Mouse (Mus musculus): ENCODE measurements around the gene Olfr691. TPM values are rescaled to one million over a fixed set of nuclear protein-coding genes. Genes with fewer than 3 reads are reported as not detected.
"Not testable (repeated sequence)": the region's sequence is repeated elsewhere in the genome, so short reads cannot be mapped to it uniquely, and the experiment has no call there.

Olfr691 gene
- polyA plus RNA-seq (2016; fragmentation: Nextera tagmentation; extraction: Ambion mirVana), result 0.14 TPM in 1 of 2 replicates, not detected in the other

GRCm38 (mm10) chr7:105342170-105342569, at the start of gene Olfr691:
Gene Olfr691, minus strand, starts transcription at chr7:105342270.
- Histone ChIP-seq H3K4me3 (no peak within 1 kb of the TSS), H3K27me3 (ENCODE audit: insufficient read depth, poor library complexity, severe bottlenecking) (no peaks in the 10 kb centered on the region), H3K27ac (no peak within 1 kb of the TSS), H3K9me3 (no peaks in the 10 kb centered on the region), H3K4me1 (no peaks in the 10 kb centered on the region), H3K36me3 (no peaks in the 10 kb centered on the region)
- WGBS, result 47% methylated on average over 1 of the region's 1 CpGs
- no peak for DNase-seq (ENCODE audit: low spot score)

DNA sequence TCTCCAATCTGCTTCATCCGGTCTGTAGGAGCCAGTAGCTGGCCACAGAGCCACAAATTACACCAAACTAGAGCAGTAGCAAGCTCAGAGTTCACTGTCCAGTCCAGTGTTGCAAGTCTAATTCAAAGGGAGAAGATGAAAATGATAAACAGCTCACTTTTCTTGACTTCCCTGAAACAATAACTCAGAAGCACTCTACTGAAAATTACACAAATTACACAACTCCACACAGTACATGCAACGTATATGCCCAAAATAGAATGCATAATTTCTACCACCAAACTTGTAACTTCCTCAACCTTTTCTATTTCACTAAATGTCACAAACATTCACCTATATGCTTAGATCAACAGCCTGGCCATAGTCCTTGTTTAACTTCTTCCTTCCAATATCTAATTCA, 48.2 kb upstream of the Olfr691 start:
- Histone ChIP-seq H3K4me1 (no peaks in the 10 kb centered on the region), H3K4me3 (no peak overlapping the region), H3K36me3 (peaks cover 46% of the 10 kb centered on the region), H3K27me3 (ENCODE audit: insufficient read depth, poor library complexity, severe bottlenecking) (no peaks in the 10 kb centered on the region), H3K27ac (no peak overlapping the region), H3K9me3 (no peaks in the 10 kb centered on the region)
- no peak for DNase-seq (ENCODE audit: low spot score)
- 90% methylated on average over 2 of the region's 2 CpGs for WGBS

DNA sequence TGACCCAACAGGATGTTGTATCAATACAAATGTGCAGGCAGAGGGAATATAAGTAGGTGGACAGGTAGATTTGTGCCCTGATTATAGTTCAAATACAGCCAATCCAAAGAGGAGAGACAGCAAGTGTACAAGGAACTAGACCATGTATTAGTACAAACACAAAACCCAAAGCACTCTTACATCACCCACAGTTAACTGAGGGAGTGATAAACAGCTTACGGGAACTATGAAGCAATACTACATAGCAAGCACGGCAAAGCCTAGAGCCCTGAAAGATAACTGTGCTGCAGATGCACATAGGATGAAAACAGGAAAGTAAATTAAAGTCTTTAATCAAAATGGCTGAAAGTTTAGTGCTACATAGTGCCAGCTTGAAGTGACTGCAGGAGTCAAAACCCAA, 45.6 kb upstream of the Olfr691 start:
- no peaks in the 10 kb centered on the region for H3K27me3 ChIP-seq (ENCODE audit: insufficient read depth, poor library complexity, severe bottlenecking)
- H3K4me1 ChIP-seq, result no peaks in the 10 kb centered on the region
- WGBS, result 100% methylated on average over 2 of the region's 2 CpGs
- no peak overlapping the region for H3K4me3 ChIP-seq
- H3K27ac ChIP-seq, result no peak overlapping the region
- peaks cover 71% of the 10 kb centered on the region for H3K36me3 ChIP-seq
- no peak for DNase-seq (ENCODE audit: low spot score)
- no peaks in the 10 kb centered on the region for H3K9me3 ChIP-seq

- no peak for DNase-seq (ENCODE audit: low spot score)
- Histone ChIP-seq H3K4me1 (no peaks in the 10 kb centered on the region), H3K27me3 (ENCODE audit: insufficient read depth, poor library complexity, severe bottlenecking) (no peaks in the 10 kb centered on the region), H3K36me3 (peaks cover 76% of the 10 kb centered on the region), H3K27ac (no peak overlapping the region), H3K4me3 (no peak overlapping the region), H3K9me3 (no peaks in the 10 kb centered on the region)
- 95% methylated on average over 3 of the region's 3 CpGs for WGBS
Measured at GRCm38 (mm10) chr7:105380329-105380728, 38.3 kb upstream of the Olfr691 start.

GRCm38 (mm10) chr7:105374866-105375265, 32.8 kb upstream of the Olfr691 start, which contains the start of gene Gm5901:
Gene Gm5901, plus strand, starts transcription at chr7:105375038.
- Histone ChIP-seq H3K27ac (no peak within 1 kb of the TSS), H3K9me3 (no peaks in the 10 kb centered on the region), H3K4me1 (no peaks in the 10 kb centered on the region), H3K4me3 (no peak within 1 kb of the TSS), H3K27me3 (ENCODE audit: insufficient read depth, poor library complexity, severe bottlenecking) (no peaks in the 10 kb centered on the region), H3K36me3 (peaks cover 43% of the 10 kb centered on the region)
- DNase-seq (ENCODE audit: low spot score), result no peak
- WGBS, result 68% methylated on average over 1 of the region's 1 CpGs

GRCm38 (mm10) chr7:105373976-105374375, 31.9 kb upstream of the Olfr691 start:
- H3K4me3 ChIP-seq, result no peak overlapping the region
- WGBS, result 96% methylated on average over 3 of the region's 3 CpGs

GRCm38 (mm10) chr7:105373509-105373908, 31.4 kb upstream of the Olfr691 start:
- Histone ChIP-seq H3K36me3 (peaks cover 29% of the 10 kb centered on the region), H3K27me3 (ENCODE audit: insufficient read depth, poor library complexity, severe bottlenecking) (no peaks in the 10 kb centered on the region), H3K9me3 (no peaks in the 10 kb centered on the region), H3K27ac (no peak overlapping the region), H3K4me1 (no peaks in the 10 kb centered on the region), H3K4me3 (no peak overlapping the region)
- 61% methylated on average over 4 of the region's 4 CpGs for WGBS
- DNase-seq (ENCODE audit: low spot score), result no peak

More at GRCm38 (mm10) chr7:105373976-105374375, 31.9 kb upstream of the Olfr691 start:
- DNase-seq (ENCODE audit: low spot score), result no peak
- Histone ChIP-seq H3K27ac (no peak overlapping the region), H3K9me3 (no peaks in the 10 kb centered on the region), H3K4me1 (no peaks in the 10 kb centered on the region), H3K27me3 (ENCODE audit: insufficient read depth, poor library complexity, severe bottlenecking) (no peaks in the 10 kb centered on the region), H3K36me3 (peaks cover 34% of the 10 kb centered on the region)

DNA sequence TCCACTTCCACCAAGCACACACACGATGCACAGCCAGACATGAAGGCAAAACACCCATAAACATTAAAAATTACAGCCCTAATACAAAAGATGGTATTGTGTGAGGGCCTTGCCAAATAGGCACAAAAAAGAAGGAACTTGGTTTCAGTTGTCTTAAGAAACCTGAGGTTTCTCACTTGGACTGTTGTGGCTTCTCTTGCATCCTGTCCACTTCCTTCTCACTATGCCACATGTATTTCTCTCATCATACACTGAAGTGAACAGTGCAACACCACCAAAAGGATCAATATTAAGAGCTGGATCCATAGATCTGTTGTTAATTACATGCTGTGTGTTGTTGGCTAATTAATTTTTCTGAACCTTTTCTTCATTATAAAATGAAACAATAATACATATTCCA, 30.8 kb upstream of the Olfr691 start:
- H3K9me3 ChIP-seq, result no peaks in the 10 kb centered on the region
- no peak overlapping the region for H3K27ac ChIP-seq

DNA sequence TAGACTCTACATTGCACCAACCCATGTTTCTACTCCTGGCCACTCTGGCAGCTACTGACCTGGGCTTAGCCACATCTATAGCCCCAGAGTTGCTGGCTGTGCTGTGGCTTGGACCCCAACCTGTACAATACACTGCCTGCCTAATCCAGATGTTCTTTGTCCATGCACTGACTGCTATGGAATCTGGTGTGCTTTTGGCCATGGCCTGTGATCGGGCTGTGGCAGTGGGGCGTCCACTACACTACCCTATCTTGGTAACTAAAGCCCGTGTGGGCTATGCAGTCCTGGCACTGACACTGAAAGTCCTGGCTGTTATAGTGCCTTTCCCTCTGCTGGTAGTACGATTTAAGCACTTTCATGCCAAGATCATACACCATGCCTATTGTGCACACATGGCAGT, 26.5 kb upstream of the Olfr691 start:
- 82% methylated on average over 4 of the region's 4 CpGs for WGBS
- no peaks in the 10 kb centered on the region for H3K9me3 ChIP-seq

More for the DNA sequence above, 30.8 kb upstream of the Olfr691 start:
- Histone ChIP-seq H3K27me3 (ENCODE audit: insufficient read depth, poor library complexity, severe bottlenecking) (no peaks in the 10 kb centered on the region), H3K4me1 (no peaks in the 10 kb centered on the region), H3K4me3 (no peak overlapping the region), H3K36me3 (peaks cover 23% of the 10 kb centered on the region)
- WGBS, result 92% methylated on average over 1 of the region's 1 CpGs
- no peak for DNase-seq (ENCODE audit: low spot score)

DNA sequence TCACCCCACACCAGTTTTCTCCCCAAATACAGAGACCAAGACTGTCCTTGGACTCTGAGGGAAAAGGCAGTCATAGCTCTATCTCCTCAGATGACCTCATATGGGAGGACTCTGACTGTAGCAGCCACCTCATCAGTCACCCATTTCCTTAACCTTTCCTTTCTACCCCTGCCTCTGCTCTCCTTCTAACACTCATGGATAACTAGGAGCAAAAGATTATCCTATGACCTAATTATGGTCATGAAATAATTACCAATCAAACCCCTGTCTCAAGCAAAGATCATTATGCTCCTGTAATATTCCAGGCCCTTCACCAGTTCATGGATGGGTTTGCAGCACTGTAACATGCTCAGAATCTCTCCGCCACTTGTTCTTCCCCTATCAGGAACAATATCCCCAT, 25.9 kb upstream of the Olfr691 start, which contains the start of gene Olfr692:
Olfr692 (plus strand) TSS at position 301 of the 400 bp plus-strand sequence.
- H3K27me3 ChIP-seq (ENCODE audit: insufficient read depth, poor library complexity, severe bottlenecking), result no peaks in the 10 kb centered on the region
- DNase-seq (ENCODE audit: low spot score), result no peak
- H3K4me1 ChIP-seq, result no peaks in the 10 kb centered on the region
- H3K36me3 ChIP-seq, result peaks cover 2% of the 10 kb centered on the region; the same call in 1 of the 2 replicates
- no peak within 1 kb of the TSS for H3K27ac ChIP-seq
- no peaks in the 10 kb centered on the region for H3K9me3 ChIP-seq
- H3K4me3 ChIP-seq, result no peak within 1 kb of the TSS
- WGBS, result 93% methylated on average over 1 of the region's 1 CpGs

More for the DNA sequence above, 26.5 kb upstream of the Olfr691 start:
- Histone ChIP-seq H3K36me3 (peaks cover 2% of the 10 kb centered on the region; the same call in 1 of the 2 replicates), H3K27ac (no peak overlapping the region), H3K4me3 (no peak overlapping the region), H3K27me3 (ENCODE audit: insufficient read depth, poor library complexity, severe bottlenecking) (no peaks in the 10 kb centered on the region), H3K4me1 (no peaks in the 10 kb centered on the region)
- DNase-seq (ENCODE audit: low spot score), result no peak

GRCm38 (mm10) chr7:105367268-105367667, 25.2 kb upstream of the Olfr691 start:
- Histone ChIP-seq H3K27me3 (ENCODE audit: insufficient read depth, poor library complexity, severe bottlenecking) (no peaks in the 10 kb centered on the region), H3K4me1 (no peaks in the 10 kb centered on the region), H3K9me3 (no peaks in the 10 kb centered on the region), H3K27ac (no peak overlapping the region), H3K36me3 (peaks cover 2% of the 10 kb centered on the region; the same call in 1 of the 2 replicates), H3K4me3 (no peak overlapping the region)
- no peak for DNase-seq (ENCODE audit: low spot score)
- WGBS, result 79% methylated on average over 5 of the region's 5 CpGs

- H3K27me3 ChIP-seq (ENCODE audit: insufficient read depth, poor library complexity, severe bottlenecking), result no peaks in the 10 kb centered on the region
- H3K4me1 ChIP-seq, result no peaks in the 10 kb centered on the region
- no peak for DNase-seq (ENCODE audit: low spot score)
- WGBS, result 76% methylated on average over 2 of the region's 2 CpGs
- no peak overlapping the region for H3K27ac ChIP-seq
- H3K36me3 ChIP-seq, result no peaks in the 10 kb centered on the region
- H3K4me3 ChIP-seq, result no peak overlapping the region
- H3K9me3 ChIP-seq, result no peaks in the 10 kb centered on the region
Measured at GRCm38 (mm10) chr7:105361713-105362112, 19.6 kb upstream of the Olfr691 start.

GRCm38 (mm10) chr7:105356487-105356886, 14.4 kb upstream of the Olfr691 start:
- 96% methylated on average over 1 of the region's 2 CpGs for WGBS
- not testable (repeated sequence) for H3K4me3 ChIP-seq; H3K36me3 ChIP-seq; H3K27ac ChIP-seq; H3K27me3 ChIP-seq (ENCODE audit: insufficient read depth, poor library complexity, severe bottlenecking); H3K9me3 ChIP-seq; H3K4me1 ChIP-seq; DNase-seq (ENCODE audit: low spot score)

DNA sequence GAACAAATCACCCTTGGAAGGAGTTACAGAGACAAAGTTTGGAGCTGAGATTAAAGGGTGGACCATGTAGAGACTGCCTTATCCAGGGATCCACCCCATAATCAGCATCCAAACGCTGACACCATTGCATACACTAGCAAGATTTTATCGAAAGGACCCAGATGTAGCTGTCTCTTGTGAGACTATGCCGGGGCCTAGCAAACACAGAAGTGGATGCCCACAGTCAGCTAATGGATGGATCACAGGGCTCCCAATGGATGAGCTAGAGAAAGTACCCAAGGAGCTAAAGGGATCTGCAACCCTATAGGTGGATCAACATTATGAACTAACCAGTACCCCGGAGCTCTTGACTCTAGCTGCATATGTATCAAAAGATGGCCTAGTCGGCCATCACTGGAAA, 14.0 kb upstream of the Olfr691 start:
- WGBS, result no CpG with 5 or more reads among the region's 5 CpGs

More for the DNA sequence above, 14.0 kb upstream of the Olfr691 start:
- H3K9me3 ChIP-seq; H3K36me3 ChIP-seq; H3K27ac ChIP-seq; H3K4me1 ChIP-seq; H3K27me3 ChIP-seq (ENCODE audit: insufficient read depth, poor library complexity, severe bottlenecking); DNase-seq (ENCODE audit: low spot score); H3K4me3 ChIP-seq: not testable (repeated sequence)
